Mouse (Mus musculus) Patski (cell line): ENCODE measurements around the gene Ptpn6. TPM values are rescaled to one million over a fixed set of nuclear protein-coding genes. Genes with fewer than 3 reads are reported as not detected.

ENCODE experiments used
- ATAC-seq: fragments of 100-300 bp; one replicate; pipeline ENCODE4 v1.8.0; 2021
- CTCF ChIA-PET: fragments of 350-600 bp; sonication (Branson Sonifier 250); formaldehyde crosslinking; loops from one replicate; lab custom pipeline; 2022; ENCODE audit warnings: inconsistent platforms; lab: Charles Lee
- POLR2A ChIA-PET: fragments of 350-600 bp; sonication (Branson Sonifier 250); formaldehyde crosslinking; loops from one replicate; lab custom pipeline; 2022; ENCODE audit warnings: antibody characterized with exemption, inconsistent platforms; lab: Charles Lee
- DNase-seq: peaks from one replicate; pipeline ENCODE4 v3.0.0-alpha.2; 2011; ENCODE audit warnings: low read depth, low spot score
- H3K27me3 ChIP-seq: fragments of 371-371 bp; one replicate; pipeline ENCODE4 v1.5.1; 2021
- CTCF ChIP-seq: fragments of 100-300 bp; IDR thresholded peaks from one replicate; pipeline ENCODE4 v1.5.1; 2021
- in situ Hi-C: fragments of 300-500 bp; cut with MboI; formaldehyde crosslinking; loops from 3 replicates; pipeline ENCODE4 v1.11.1; 2018; ENCODE audit warnings: low pct_unique_long_range_greater_than_20kb, mixed read lengths
- polyA plus RNA-seq: library from polyadenylated mRNA; unstranded; gene quantifications from one replicate; pipeline ENCODE4 v1.2.3, GENCODE M21; 2021

Ptpn6 gene
- polyA plus RNA-seq, 1 experiment from 2014 or later = 1.5 TPM

GRCm38 (mm10) chr6:124702102-124702783, 36.3 kb downstream of the Ptpn6 start:
- TF ChIP-seq CTCF = no peak
- ATAC-seq = no peak

GRCm38 (mm10) chr6:124701338-124701737, 37.2 kb downstream of the Ptpn6 start:
- DNase-seq (no peak), ATAC-seq (no peak)
- ChIA-PET CTCF (interaction anchor here (1.0 to 4.7 kb wide), 4 partner anchors 8 to 39 kb away, joined by 3 to 32 read pairs (median 16); partner anchors contain the start of gene Lpcat3), POLR2A (interaction anchor here (1.1 to 3.0 kb wide), 3 partner anchors 10 to 39 kb away, joined by 3 to 14 read pairs (median 3); partner anchors contain the start of genes Emg1, Lpcat3 and Phb2)
- no peaks in the 10 kb centered on the region for H3K27me3 ChIP-seq
- in situ Hi-C loops = no loop called here
- no peak for TF ChIP-seq CTCF

More at GRCm38 (mm10) chr6:124702102-124702783, 36.3 kb downstream of the Ptpn6 start:
- POLR2A ChIA-PET = interaction anchor here (1.1 to 3.0 kb wide), 5 partner anchors 9 to 40 kb away, joined by 3 to 14 read pairs (median 3); partner anchors contain the start of genes Emg1, Lpcat3 and Phb2
- H3K27me3 ChIP-seq = no peaks in the 10 kb centered on the region
- no peak for DNase-seq
- CTCF ChIA-PET = interaction anchor here (0.8 to 4.7 kb wide), 17 partner anchors 9 to 68 kb away, joined by 3 to 32 read pairs (median 4); partner anchors contain the start of genes Emg1, Grcc10, Lpcat3 and Phb2
- in situ Hi-C loops = no loop called here

GRCm38 (mm10) chr6:124699962-124700610, 38.4 kb downstream of the Ptpn6 start:
- no peaks in the 10 kb centered on the region for H3K27me3 ChIP-seq
- POLR2A ChIA-PET = interaction anchor here (0.6 to 2.1 kb wide), 2 partner anchors 14 to 18 kb away, joined by 3 to 6 read pairs; no protein-coding TSS in a partner anchor
- CTCF ChIA-PET = interaction anchor here (0.9 to 4.7 kb wide), 7 partner anchors 9 to 59 kb away, joined by 3 to 23 read pairs (median 6); partner anchors contain the start of gene Lpcat3
- no peak for TF ChIP-seq CTCF
- ATAC-seq (peak; percentile 94), DNase-seq (peak; percentile 79)
- in situ Hi-C loops = no loop called here

- ATAC-seq (no peak), DNase-seq (no peak)
- in situ Hi-C loops = no loop called here
- no peaks in the 10 kb centered on the region for H3K27me3 ChIP-seq
- CTCF ChIA-PET = interaction anchor here (1.0 to 4.7 kb wide), 4 partner anchors 8 to 58 kb away, joined by 3 to 23 read pairs (median 6); partner anchors contain the start of gene Lpcat3
- no peak for TF ChIP-seq CTCF
- POLR2A ChIA-PET = interaction anchor here (2.1 kb wide), 1 partner anchor 18 kb away, joined by 6 read pairs; no protein-coding TSS in a partner anchor
These were observed 39.1 kb downstream of the Ptpn6 start for GRCm38 (mm10) chr6:124699366-124699765.

- TF ChIP-seq CTCF = no peak
- ChIA-PET POLR2A (interaction anchor here (2.1 kb wide), 1 partner anchor 17 kb away, joined by 6 read pairs; no protein-coding TSS in a partner anchor), CTCF (interaction anchor here (1.0 to 2.1 kb wide), 4 partner anchors 7 to 58 kb away, joined by 3 to 6 read pairs (median 4); no protein-coding TSS in a partner anchor)
- H3K27me3 ChIP-seq = no peaks in the 10 kb centered on the region
- in situ Hi-C loops = no loop called here
- no peak for DNase-seq
- ATAC-seq = no peak
These were observed 39.8 kb downstream of the Ptpn6 start for GRCm38 (mm10) chr6:124698751-124699150.

- ChIA-PET CTCF (interaction anchor here (0.9 kb wide), 1 partner anchor 9 kb away, joined by 4 read pairs; no protein-coding TSS in a partner anchor), POLR2A (no interaction called here)
- H3K27me3 ChIP-seq = no peaks in the 10 kb centered on the region
- in situ Hi-C loops = no loop called here
- ATAC-seq (no peak), DNase-seq (no peak)
- no peak for TF ChIP-seq CTCF
These were observed 41.9 kb downstream of the Ptpn6 start for GRCm38 (mm10) chr6:124696441-124697150.

GRCm38 (mm10) chr6:124694166-124694955, 44.2 kb downstream of the Ptpn6 start:
- DNase-seq = peak; percentile 81
- POLR2A ChIA-PET = interaction anchor here (0.6 to 1.6 kb wide), 6 partner anchors 10 to 118 kb away, joined by 3 to 7 read pairs (median 6); no protein-coding TSS in a partner anchor
- ATAC-seq = peak; percentile 80
- TF ChIP-seq CTCF = no peak
- CTCF ChIA-PET = interaction anchor here (0.8 to 4.5 kb wide), 13 partner anchors 8 to 65 kb away, joined by 3 to 32 read pairs (median 3); partner anchors contain the start of genes Emg1, Lpcat3 and Phb2
- H3K27me3 ChIP-seq = no peaks in the 10 kb centered on the region
- in situ Hi-C loops = no loop called here

GRCm38 (mm10) chr6:124693243-124693981, 45.1 kb downstream of the Ptpn6 start:
- in situ Hi-C loops = no loop called here
- ChIA-PET POLR2A (interaction anchor here (0.8 to 1.6 kb wide), 5 partner anchors 9 to 113 kb away, joined by 3 to 7 read pairs (median 6); no protein-coding TSS in a partner anchor), CTCF (interaction anchor here (0.8 to 4.5 kb wide), 10 partner anchors 9 to 66 kb away, joined by 3 to 32 read pairs (median 4); partner anchors contain the start of gene Lpcat3)
- no peaks in the 10 kb centered on the region for H3K27me3 ChIP-seq
- ATAC-seq = no peak
- TF ChIP-seq CTCF = no peak
- DNase-seq = no peak
